Mouse (Mus musculus) heart, postnatal 25 days (tissue): ENCODE measurements around the gene Atp6v0e. TPM values are rescaled to one million over a fixed set of nuclear protein-coding genes. Genes with fewer than 3 reads are reported as not detected.

ENCODE experiments used
- DNase-seq: peaks from one replicate; pipeline ENCODE4 v3.0.0; 2022; ENCODE audit warnings: low spot score
- intact Hi-C: fragments of 180-260 bp; cut with DNase I; formaldehyde crosslinking; loops from one replicate; pipeline ENCODE4 v1.15.1; 2025
- total RNA-seq, 2 experiments: library from RNA; stranded (reverse); gene quantifications; 2 replicates each; pipeline ENCODE4 v1.2.3; 2021

Gene Atp6v0e
- 10 to 100 TPM; 64.5 to 66.4 TPM for total RNA-seq

DNA sequence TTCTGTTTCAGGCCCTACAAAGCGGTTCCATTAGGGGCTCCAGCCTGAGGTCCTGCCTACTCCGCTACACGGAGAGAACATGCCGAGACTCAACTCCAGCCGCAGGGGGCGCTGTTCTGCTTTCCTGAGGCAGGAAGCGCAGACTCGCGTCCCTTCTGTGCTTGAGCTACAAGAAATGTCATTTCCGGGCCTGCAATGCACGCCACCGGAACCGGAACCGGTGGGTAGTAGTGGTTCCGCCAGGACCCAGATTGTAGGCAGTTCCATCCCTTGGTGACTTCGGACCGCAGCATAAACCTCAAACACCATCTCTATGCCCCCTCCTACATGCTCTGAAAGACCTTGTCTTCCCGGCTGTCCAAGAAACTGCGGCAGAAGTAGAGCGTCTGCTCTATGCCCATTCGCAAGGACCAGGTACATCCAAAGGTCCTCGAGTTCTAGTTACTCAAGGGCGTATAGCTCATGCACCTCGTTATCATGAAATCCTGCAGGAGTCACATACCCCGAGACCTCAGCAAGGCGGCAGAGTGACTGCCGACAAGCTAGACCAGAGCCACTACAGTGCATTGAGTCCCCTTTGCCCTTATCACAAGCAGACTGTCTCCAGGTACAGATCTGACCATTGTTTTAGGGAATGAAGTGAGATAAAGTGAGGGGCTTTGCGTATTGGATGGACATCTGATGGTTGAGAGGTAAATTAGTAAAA, at the start of gene Atp6v0e:
Atp6v0e (plus strand) TSS at position 254 of the 706 bp plus-strand sequence.
- intact Hi-C loops, result loop anchor here (1.0 to 5.0 kb wide), 3 partner anchors 54 to 222 kb away; partner anchors contain the start of genes Bnip1 and Crebrf
- DNase-seq, result peak; percentile 81

DNA sequence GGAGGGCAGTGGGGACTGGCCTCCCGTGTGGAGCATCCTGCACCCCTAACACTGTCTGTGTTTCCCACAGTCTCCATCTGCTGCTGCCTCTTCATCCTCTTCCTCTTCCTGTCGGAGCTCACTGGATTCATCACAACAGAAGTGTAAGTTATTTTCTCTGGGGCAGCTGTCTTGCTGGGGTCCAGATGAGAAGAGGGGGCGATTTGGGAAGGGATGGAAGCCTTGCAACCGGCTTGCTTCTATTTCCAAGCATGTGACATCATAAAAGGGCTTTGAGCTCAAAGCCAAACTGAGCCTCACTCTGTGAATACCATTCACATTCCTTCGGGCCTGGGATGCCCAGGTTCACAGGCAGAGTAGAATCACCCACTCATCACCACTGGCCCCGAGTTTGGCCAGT, 48.7 kb upstream of the Atp6v0e start:
- DNase-seq, result no peak
- intact Hi-C loops, result no loop called here

GRCm38 (mm10) chr17:26614708-26615486, 48.1 kb upstream of the Atp6v0e start:
- intact Hi-C loops, result no loop called here
- DNase-seq, result no peak

DNA sequence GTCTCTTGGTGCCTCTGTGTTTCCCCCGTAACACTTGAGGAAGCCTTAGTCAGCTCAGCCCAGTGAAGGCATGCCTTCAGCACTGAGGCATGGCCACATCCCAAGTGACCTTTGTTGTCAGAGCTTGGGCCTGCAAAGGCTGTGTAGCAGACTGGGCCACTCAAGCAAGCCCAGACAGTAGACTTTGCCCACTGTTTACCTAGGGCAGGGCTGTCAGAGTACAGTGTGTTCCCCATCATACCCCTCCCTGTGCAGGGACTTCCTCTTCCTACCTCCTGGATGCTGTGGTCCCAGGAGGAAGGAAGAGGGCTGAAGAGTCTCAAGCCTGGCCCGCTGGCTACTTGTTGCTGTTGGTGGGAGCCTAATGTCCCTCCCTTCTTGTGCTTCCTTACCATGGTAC, 46.3 kb upstream of the Atp6v0e start:
- intact Hi-C loops, result loop anchor here (2.0 kb wide), 1 partner anchor 14 kb away; no protein-coding TSS in a partner anchor
- DNase-seq, result peak; percentile 59

DNA sequence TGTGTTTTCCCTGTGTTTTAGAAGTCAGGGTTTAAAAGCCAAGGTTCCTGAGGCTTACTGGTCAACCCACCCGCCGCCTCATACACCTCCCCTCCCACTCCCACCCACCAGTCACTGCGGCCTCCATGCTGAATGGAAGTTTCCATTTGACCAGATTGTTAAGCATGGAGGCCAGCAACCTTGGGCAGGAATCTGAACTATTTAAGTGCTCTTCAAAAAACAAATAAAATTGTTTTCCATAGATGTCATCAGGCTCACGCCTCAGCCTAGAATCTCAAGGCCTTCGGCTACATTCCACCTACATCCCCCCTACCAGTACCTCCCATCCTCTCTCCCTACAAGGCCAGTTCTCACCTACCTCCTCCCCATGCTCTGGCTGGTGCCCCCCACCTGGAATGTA, 44.5 kb upstream of the Atp6v0e start:
- no peak for DNase-seq
- intact Hi-C loops, result no loop called here

GRCm38 (mm10) chr17:26619577-26619976, 43.5 kb upstream of the Atp6v0e start:
- intact Hi-C loops, result no loop called here
- DNase-seq, result no peak

- DNase-seq, result no peak
- intact Hi-C loops, result loop anchor here (5.0 kb wide), 1 partner anchor 113 kb away; no protein-coding TSS in a partner anchor
Measured at GRCm38 (mm10) chr17:26620292-26620691, 42.7 kb upstream of the Atp6v0e start.

DNA sequence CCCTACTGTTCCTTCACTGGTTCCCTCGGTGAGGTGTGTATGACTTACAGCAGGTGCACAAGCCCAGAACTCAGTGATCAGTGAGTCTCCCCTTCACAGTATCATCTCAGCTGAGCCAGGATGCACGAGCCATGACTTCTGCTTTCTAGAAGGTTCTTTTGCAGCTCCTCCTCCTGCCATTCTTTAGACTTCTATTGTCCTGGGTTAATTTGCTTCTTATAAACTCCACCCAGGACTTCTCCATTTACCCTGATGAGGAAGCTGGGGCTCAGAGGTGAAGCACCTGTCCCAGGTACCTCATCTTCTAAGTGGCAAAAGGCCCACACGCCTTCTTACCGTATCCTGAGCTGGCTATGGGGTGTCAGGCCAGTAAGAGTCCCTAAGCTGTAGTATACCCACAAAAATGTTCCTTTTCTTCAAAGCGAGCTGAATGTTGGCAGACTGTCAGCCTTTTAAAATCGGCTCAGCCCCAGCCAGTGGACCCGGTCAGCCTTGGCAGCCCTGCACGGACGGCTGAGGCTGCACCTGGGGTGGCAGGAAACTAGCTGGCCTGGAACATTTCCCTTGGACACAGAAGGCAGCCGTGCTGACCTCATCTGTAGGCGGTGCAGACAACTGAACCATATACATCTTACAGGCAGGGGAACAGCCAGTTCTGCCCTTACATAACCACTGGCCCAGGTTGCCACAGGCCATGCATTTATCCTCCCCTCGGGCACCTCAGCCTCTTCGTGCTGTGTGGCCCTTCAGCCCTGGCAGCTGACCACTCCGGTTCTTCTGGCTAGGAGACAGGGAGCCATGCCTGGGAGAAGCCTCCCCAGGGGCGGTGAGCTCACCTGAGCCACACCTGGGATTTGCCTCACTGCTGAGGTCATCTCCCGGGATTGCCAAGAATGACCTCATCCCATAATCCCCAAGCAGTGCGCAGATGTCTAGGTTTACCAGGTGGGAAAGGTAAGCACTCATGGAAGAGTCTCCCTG, 42.0 kb upstream of the Atp6v0e start:
- intact Hi-C loops, result loop anchor here (5.0 kb wide), 1 partner anchor 114 kb away; no protein-coding TSS in a partner anchor
- peak; percentile 81 for DNase-seq

DNA sequence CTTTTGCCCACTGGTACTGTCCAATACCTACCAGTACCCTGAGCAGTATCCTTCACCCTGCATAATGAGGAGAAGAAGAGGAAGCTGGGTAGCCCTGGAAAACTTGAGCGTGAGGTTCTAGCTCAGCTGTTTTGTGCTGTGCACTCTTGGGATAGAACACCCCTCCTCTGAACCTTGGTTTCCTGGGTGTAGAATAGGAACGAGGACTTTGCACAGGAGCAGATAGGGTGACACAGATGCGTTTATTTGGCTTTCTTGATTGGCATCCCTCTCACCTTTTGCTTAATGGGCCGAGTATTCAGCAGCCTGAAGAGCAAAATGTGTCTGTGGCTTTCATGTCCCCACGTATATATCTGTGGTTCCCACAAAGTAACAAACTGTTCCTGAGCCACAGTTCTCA, 41.1 kb upstream of the Atp6v0e start:
- intact Hi-C loops, result loop anchor here (5.0 kb wide), 1 partner anchor 115 kb away; no protein-coding TSS in a partner anchor
- no peak for DNase-seq

GRCm38 (mm10) chr17:26623991-26624390, 39.0 kb upstream of the Atp6v0e start:
- no peak for DNase-seq
- intact Hi-C loops, result loop anchor here (5.0 kb wide), 1 partner anchor 117 kb away; no protein-coding TSS in a partner anchor

DNA sequence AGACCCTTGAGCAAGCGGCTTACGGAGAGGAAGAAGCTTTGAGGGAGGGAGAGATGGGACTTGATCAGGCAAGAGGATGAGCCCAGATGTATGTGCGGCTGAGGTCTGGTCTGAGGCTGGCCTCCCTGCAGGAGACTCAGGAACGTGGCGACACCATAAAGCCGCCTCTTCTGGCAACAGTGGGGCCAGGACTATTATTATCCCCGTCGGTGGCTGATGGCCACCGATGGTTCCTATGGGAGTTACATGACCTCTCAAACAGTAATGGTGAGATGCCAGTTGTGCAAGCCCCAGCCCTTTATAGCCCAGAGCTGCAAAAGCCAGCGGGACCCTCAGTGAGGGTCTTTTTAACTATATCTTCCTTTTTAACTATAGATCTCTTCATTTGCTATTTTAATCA, 38.0 kb upstream of the Atp6v0e start:
- intact Hi-C loops, result loop anchor here (5.0 kb wide), 1 partner anchor 118 kb away; no protein-coding TSS in a partner anchor
- no peak for DNase-seq

DNA sequence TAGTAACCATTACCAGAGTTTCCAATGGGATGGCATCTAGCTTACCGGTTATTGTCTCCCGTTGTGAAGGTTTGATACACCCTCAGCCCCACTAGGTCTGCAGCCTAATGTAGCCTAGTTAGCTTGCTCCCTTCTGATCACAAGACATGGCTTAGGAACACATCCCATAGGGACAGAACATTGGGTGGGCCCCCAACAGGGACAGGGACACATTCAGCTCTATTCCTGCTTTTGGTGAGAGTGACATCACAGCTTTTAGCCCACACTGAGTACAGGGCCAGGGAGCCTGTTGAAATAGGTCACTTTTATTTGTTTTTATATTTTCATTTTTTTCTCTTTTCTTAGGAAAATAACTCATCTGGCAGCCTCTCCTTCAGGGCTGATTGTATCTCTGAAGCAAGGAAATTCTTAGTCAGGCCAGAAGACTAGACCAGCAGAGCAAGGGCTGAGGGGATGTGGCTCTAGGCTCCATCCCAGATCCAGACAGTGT, 37.5 kb upstream of the Atp6v0e start:
- DNase-seq, result no peak
- intact Hi-C loops, result no loop called here

DNA sequence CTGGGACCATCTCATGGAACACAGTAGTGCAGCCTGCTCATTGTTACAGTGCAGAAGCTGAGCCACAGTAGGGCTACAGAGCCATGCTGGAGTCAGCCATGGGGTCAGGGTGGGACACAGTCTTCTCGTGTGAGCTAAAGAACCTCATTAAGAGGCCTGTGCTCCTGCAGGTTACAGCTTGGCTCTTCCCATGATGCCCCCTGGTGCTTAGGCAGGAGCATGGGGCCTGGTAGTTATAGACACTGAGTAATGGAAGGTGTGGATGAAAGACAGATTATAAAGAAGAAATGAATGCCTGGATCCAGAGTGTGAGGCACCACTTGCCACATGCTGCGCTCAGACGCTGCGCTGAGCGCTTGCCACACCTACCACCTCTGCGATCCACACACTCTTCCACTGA, 34.6 kb upstream of the Atp6v0e start:
- intact Hi-C loops, result no loop called here

DNA sequence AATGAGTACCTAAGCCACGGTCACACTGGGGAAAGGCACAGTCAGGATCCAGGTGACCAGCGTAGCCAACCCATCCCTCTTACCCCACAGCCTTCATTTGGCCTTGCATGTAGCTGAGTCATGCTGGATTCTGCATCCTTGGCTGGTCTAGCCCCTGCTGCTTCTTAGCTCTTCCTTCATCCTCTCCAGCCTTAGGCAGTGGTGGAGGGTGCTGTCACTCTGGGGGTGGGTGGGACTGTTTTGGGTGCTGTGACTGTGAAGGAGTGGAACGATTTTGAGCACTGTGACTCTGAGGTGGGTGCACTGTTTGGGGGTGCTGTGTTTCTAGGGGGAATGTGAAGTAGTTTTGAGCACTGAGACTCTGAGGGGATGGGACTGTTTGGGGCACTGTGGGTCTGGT, 34.1 kb upstream of the Atp6v0e start:
- intact Hi-C loops, result no loop called here
- DNase-seq, result no peak

More for the DNA sequence above, 34.6 kb upstream of the Atp6v0e start:
- DNase-seq, result no peak

DNA sequence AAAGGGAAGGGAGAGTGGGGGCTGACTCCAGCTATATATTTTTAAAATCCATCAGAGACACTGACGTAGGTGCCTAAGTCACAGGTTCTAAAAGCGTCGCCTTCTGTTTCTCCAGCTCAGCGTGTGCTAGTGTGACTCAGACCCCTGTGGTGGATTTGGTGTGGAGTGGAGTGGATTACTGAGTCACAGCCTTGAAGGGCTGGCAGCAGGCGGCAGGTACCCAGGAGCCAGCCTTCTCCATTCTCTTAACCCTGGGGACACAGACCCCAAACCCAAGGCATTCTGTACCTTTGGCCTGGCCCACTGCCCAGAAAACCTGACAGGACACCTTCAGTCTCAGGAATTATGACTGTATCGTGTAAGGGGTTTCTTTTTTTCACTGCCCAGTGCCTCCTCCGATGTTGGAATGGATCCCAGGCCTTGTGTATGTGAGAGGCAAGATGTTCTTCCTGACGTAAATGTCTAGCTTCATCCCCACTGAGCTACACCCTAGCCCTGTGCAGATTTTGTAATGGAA, 31.2 kb upstream of the Atp6v0e start:
- DNase-seq, result no peak
- intact Hi-C loops, result no loop called here

DNA sequence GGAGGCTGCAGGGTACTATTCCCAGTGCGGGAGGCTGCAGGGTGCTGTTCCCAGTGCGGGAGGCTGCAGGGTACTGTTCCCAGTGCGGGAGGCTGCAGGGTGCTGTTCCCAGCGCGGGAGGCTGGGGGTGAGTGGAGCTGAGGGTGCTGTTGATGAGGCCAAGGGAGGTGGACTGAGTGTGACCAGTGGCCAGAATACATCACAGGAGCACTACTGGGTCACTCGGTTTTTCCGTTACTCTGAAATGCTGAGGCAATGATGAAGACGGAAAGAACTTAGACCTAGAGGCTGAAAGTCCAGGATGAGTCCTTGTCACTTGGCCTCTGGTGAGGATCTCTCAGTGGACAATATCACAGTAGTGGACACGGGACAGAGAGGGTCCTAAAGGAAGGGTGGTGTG, 29.8 kb upstream of the Atp6v0e start:
- no peak for DNase-seq
- intact Hi-C loops, result no loop called here

DNA sequence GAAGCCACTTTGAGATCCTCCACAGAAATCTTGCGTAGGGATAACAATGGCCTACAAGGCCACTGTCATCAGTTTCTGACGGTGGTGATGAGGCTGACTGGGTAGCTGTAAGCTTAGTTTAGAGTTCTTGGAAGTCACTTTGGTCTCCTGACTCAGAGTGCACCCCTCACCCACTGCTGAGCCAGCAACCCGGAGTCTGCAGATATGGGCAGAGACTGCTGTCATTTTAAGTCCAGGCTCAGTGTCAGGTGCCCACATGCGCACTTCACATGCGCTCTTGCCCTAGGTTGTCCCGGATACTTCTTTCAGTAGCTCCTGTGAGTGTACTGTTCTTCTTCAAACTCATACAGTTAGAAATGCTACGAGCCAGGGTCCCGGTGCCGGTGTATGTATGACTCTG, 29.1 kb upstream of the Atp6v0e start:
- DNase-seq, result no peak
- intact Hi-C loops, result no loop called here

DNA sequence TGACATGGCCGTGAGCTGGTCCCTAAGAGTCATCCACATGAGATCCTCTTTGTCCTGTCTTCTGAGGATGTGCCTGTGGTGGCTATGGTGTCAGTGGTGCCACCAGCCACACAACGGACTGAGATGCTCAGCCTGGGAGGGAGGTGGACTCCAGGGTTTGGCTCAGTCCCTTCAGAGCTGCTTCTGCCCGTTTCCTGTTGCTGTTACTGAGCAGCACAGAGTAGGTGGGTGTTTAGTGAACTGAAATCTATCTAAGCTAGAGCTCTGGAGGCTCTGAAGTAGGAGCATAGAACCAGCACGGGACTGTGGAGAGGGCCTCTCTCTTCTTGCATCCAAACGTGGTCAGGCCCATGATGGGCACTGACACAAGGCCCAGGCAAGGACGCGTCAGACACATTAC, 28.5 kb upstream of the Atp6v0e start:
- intact Hi-C loops, result no loop called here
- no peak for DNase-seq

DNA sequence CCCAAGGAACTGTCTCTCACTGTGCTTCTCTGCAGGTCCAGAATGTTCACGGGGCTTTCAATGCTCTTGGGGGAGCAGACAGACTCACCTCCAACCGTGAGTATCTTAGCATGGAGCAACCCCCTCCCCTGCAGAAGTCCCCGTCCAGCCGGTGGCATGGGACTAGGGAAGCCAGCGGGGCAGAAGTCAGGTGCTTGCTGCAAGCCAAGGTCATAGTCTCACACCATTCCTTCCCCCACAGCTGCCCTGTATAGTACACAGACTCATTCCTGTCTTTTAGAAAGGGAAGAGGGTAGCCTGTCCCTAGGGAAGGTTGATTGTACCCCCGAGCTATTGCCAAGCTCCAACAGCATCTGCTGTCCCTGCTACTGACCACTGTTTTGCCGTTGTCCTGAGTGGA, 27.1 kb upstream of the Atp6v0e start:
- intact Hi-C loops, result loop anchor here (2.0 to 5.0 kb wide), 2 partner anchors 33 to 54 kb away; no protein-coding TSS in a partner anchor
- DNase-seq, result no peak
